Mouse (Mus musculus) midbrain, embryonic 12.5 days (tissue): ENCODE measurements around the gene Sipa1l3. TPM values are rescaled to one million over a fixed set of nuclear protein-coding genes. Genes with fewer than 3 reads are reported as not detected.

Experiments used
- ATAC-seq: fragments of 200-750 bp; cut with Nextera tagmentation; 2 replicates; pipeline ENCODE4 v1.8.0; 2017; ENCODE audit warnings: low read depth, moderate TSS enrichment, moderate library complexity; ENCODE audit not compliant: low FRiP score
- H3K27ac ChIP-seq: fragments of 300-500 bp; sonication (generic); replicated peaks from 2 replicates; pipeline ENCODE4 v1.5.1; 2016; ENCODE audit warnings: mild to moderate bottlenecking
- H3K27me3 ChIP-seq: fragments of 300-500 bp; sonication (generic); 2 replicates; pipeline ENCODE4 v1.6.1; 2016; ENCODE audit warnings: mild to moderate bottlenecking
- H3K36me3 ChIP-seq: fragments of 300-500 bp; sonication (generic); 2 replicates; pipeline ENCODE4 v1.6.1; 2016
- H3K4me1 ChIP-seq: fragments of 300-500 bp; sonication (generic); 2 replicates; pipeline ENCODE4 v1.6.1; 2016
- H3K4me2 ChIP-seq: fragments of 300-500 bp; sonication (generic); replicated peaks from 2 replicates; pipeline ENCODE4 v1.6.1; 2016; ENCODE audit warnings: mild to moderate bottlenecking, moderate library complexity
- H3K4me3 ChIP-seq: fragments of 300-500 bp; sonication (generic); 2 replicates; pipeline ENCODE4 v1.5.1; 2016; ENCODE audit warnings: mild to moderate bottlenecking
- H3K9ac ChIP-seq: fragments of 300-500 bp; sonication (generic); replicated peaks from 2 replicates; pipeline ENCODE4 v1.6.1; 2016; ENCODE audit warnings: mild to moderate bottlenecking, moderate library complexity
- H3K9me3 ChIP-seq: fragments of 300-500 bp; sonication (generic); 2 replicates; pipeline ENCODE4 v1.6.1; 2016; ENCODE audit warnings: mild to moderate bottlenecking
- WGBS: fragments of 180-500 bp; shearing (Covaris S2); methylation state at CpG from one replicate; pipeline ENCODE4 v1.1.7; 2016; 5-methylcytosine and 5-hydroxymethylcytosine counted together
- polyA plus RNA-seq: library from polyadenylated mRNA; unstranded; fragments of >200 nt; fragmentation: Nextera tagmentation; extraction: Ambion mirVana; gene quantifications from 2 replicates; pipeline ENCODE4 v1.2.1, GENCODE M21; 2016

Sipa1l3 gene
- polyA plus RNA-seq, 1 experiment from 2014 or later = 14.6 TPM

- H3K27ac ChIP-seq = no peak overlapping the region
- no peaks in the 10 kb centered on the region for H3K36me3 ChIP-seq
- ATAC-seq = no peak
- WGBS = 28% methylated on average over 18 of the region's 18 CpGs
- peaks cover 23% of the 10 kb centered on the region for H3K4me1 ChIP-seq
- no peak overlapping the region for H3K9ac ChIP-seq
- no peaks in the 10 kb centered on the region for H3K9me3 ChIP-seq
- 0 out of 2 replicates have a peak overlapping the region, but pooled peaks have one; percentile 0 for H3K4me2 ChIP-seq
- no peaks in the 10 kb centered on the region for H3K27me3 ChIP-seq
- H3K4me3 ChIP-seq = no peak overlapping the region
Measured at GRCm38 (mm10) chr7:29505337-29506318, 12.8 kb downstream of the Sipa1l3 start.

GRCm38 (mm10) chr7:29504683-29505290, 13.7 kb downstream of the Sipa1l3 start:
- Histone ChIP-seq H3K4me3 (no peak overlapping the region), H3K4me1 (peaks cover 23% of the 10 kb centered on the region)
- WGBS = 62% methylated on average over 7 of the region's 7 CpGs

GRCm38 (mm10) chr7:29503616-29504015, 14.8 kb downstream of the Sipa1l3 start:
- Histone ChIP-seq H3K36me3 (no peaks in the 10 kb centered on the region), H3K9ac (no peak overlapping the region), H3K27ac (no peak overlapping the region), H3K4me2 (no peak overlapping the region), H3K4me1 (peaks cover 23% of the 10 kb centered on the region), H3K9me3 (no peaks in the 10 kb centered on the region), H3K4me3 (no peak overlapping the region), H3K27me3 (0 out of 2 replicates have a peak, but pooled peaks cover 3% of the 10 kb centered on the region)
- 72% methylated on average over 6 of the region's 6 CpGs for WGBS
- no peak for ATAC-seq

More at GRCm38 (mm10) chr7:29504683-29505290, 13.7 kb downstream of the Sipa1l3 start:
- no peak overlapping the region for H3K9ac ChIP-seq
- no peak overlapping the region for H3K4me2 ChIP-seq
- H3K27ac ChIP-seq = no peak overlapping the region
- no peak for ATAC-seq
- H3K36me3 ChIP-seq = no peaks in the 10 kb centered on the region
- H3K27me3 ChIP-seq = no peaks in the 10 kb centered on the region
- no peaks in the 10 kb centered on the region for H3K9me3 ChIP-seq

DNA sequence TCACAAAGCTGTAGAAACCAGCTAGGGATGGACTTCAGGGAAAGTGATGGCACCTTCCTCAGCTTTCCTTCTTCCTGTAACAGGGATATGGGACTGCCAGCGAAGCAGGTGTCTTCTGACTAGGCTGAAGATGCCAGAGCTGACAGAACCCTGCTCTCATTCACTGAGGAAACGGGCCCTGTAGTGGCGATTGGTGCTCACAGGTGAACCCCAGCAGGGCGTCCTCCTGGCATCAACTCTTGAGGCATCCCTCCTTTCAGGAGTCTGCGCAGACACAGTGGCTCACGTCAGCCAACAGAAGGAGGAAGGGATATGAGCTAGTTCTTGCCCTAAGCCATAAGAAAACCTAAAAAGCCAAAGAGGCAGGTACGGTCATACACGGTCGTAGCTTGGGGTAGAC, 17.2 kb downstream of the Sipa1l3 start:
- 89% methylated on average over 9 of the region's 9 CpGs for WGBS
- Histone ChIP-seq H3K4me2 (no peak overlapping the region), H3K36me3 (no peaks in the 10 kb centered on the region), H3K27me3 (0 out of 2 replicates have a peak, but pooled peaks cover 9% of the 10 kb centered on the region), H3K27ac (no peak overlapping the region), H3K9me3 (no peaks in the 10 kb centered on the region), H3K4me3 (no peak overlapping the region), H3K4me1 (peaks cover 33% of the 10 kb centered on the region), H3K9ac (no peak overlapping the region)
- no peak for ATAC-seq

GRCm38 (mm10) chr7:29499071-29499470, 19.4 kb downstream of the Sipa1l3 start:
- Histone ChIP-seq H3K9me3 (no peaks in the 10 kb centered on the region), H3K4me1 (peaks cover 28% of the 10 kb centered on the region), H3K27ac (no peak overlapping the region), H3K4me3 (no peak overlapping the region), H3K9ac (no peak overlapping the region), H3K4me2 (no peak overlapping the region), H3K27me3 (peaks cover 28% of the 10 kb centered on the region), H3K36me3 (no peaks in the 10 kb centered on the region)
- no peak for ATAC-seq
- WGBS = 72% methylated on average over 6 of the region's 6 CpGs

DNA sequence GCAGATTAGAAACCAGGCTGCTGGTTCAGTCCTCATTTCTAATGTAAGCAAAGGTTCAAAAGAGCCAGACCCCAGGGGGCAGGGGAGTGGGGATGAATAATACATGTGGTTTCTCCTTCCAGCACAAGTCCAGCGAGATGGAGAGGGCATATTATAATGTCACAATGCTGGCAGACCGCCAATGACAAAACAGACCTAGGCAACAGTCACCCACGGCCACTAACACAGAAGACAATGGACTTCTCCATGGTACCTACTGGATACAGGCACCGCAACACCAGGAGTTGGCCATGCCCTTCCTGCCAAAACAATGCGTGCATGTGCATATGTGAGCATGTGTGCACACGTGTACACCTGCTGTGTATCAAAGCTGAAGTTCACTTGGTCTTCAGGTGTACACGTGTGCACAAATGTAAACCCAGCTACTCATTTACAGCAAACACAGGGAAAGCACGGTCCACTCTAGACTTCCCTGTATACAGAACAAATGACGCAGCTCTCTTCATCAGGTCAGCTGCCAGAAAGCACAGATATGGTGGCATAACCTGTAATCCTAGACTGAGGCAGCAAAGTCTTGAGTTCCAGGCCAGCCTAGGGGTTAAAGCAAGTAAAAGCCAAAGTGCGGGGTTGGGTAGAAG, 21.4 kb downstream of the Sipa1l3 start:
- Histone ChIP-seq H3K4me2 (peak overlapping the region; percentile 28), H3K36me3 (no peaks in the 10 kb centered on the region), H3K4me3 (no peak overlapping the region), H3K9ac (no peak overlapping the region), H3K4me1 (peaks cover 22% of the 10 kb centered on the region), H3K27me3 (peaks cover 44% of the 10 kb centered on the region), H3K9me3 (no peaks in the 10 kb centered on the region), H3K27ac (peak overlapping the region; percentile 70)
- ATAC-seq = peak; percentile 83
- 55% methylated on average over 10 of the region's 10 CpGs for WGBS

DNA sequence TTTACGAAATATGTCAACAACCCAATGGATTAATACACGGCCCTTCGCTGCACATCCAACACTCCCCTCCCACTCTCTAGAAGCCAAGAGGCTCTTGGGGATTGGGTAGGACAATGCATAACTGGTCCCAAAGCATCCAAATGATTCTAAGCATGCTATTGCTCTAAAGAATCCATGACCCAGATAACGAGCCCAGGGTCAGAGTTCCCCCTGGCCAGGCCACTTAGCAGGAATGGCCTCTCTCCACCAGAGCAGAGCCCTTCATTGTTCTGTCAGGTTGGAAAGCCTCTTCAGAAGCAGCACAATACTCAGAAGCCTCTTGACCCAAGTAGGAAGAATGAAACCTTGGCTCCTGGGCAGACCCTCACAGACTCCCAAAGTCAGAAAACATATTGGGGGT, 22.1 kb downstream of the Sipa1l3 start:
- Histone ChIP-seq H3K9ac (no peak overlapping the region), H3K27me3 (peaks cover 51% of the 10 kb centered on the region), H3K27ac (peak overlapping the region; percentile 70), H3K4me3 (no peak overlapping the region), H3K4me1 (peaks cover 22% of the 10 kb centered on the region), H3K9me3 (no peaks in the 10 kb centered on the region), H3K4me2 (0 out of 2 replicates have a peak overlapping the region, but pooled peaks have one; percentile 28), H3K36me3 (no peaks in the 10 kb centered on the region)
- peak; percentile 29; the same call in 1 of the 2 replicates for ATAC-seq
- WGBS = 43% methylated on average over 4 of the region's 4 CpGs

- Histone ChIP-seq H3K9ac (no peak overlapping the region), H3K9me3 (no peaks in the 10 kb centered on the region), H3K4me2 (no peak overlapping the region), H3K27ac (peak overlapping the region; percentile 70), H3K4me1 (peaks cover 24% of the 10 kb centered on the region), H3K4me3 (no peak overlapping the region), H3K27me3 (peaks cover 55% of the 10 kb centered on the region), H3K36me3 (no peaks in the 10 kb centered on the region)
- 54% methylated on average over 4 of the region's 4 CpGs for WGBS
- ATAC-seq = no peak
Measured at GRCm38 (mm10) chr7:29495880-29496279, 22.6 kb downstream of the Sipa1l3 start.

- Histone ChIP-seq H3K27me3 (peaks cover 62% of the 10 kb centered on the region), H3K36me3 (no peaks in the 10 kb centered on the region), H3K27ac (no peak overlapping the region), H3K4me1 (peaks cover 33% of the 10 kb centered on the region), H3K4me2 (no peak overlapping the region), H3K4me3 (no peak overlapping the region), H3K9ac (no peak overlapping the region), H3K9me3 (no peaks in the 10 kb centered on the region)
- 93% methylated on average over 11 of the region's 11 CpGs for WGBS
- ATAC-seq = no peak
Measured at GRCm38 (mm10) chr7:29494854-29495253, 23.6 kb downstream of the Sipa1l3 start.

DNA sequence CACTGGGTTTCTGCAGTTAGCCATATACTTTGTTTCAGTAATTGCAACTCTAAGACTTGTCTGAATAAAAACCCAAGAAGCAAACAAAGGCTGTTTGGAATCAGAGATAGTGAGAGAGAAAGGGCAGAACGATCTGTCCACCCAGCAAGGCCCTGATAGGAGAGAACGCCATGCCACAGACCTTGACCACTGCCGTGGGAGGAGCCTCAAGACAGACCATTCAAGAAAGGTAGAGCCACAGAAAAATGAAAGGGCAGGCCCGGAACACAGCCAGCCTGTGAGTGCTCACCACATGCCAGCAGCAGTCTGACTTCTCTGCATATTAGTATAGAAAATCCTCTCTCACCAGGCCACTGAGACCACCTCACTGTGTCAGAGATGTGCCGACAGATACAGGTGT, 24.4 kb downstream of the Sipa1l3 start:
- Histone ChIP-seq H3K9me3 (no peaks in the 10 kb centered on the region), H3K27me3 (peaks cover 67% of the 10 kb centered on the region), H3K4me2 (no peak overlapping the region), H3K4me1 (peaks cover 42% of the 10 kb centered on the region), H3K9ac (no peak overlapping the region), H3K27ac (no peak overlapping the region), H3K4me3 (no peak overlapping the region), H3K36me3 (no peaks in the 10 kb centered on the region)
- no peak for ATAC-seq
- WGBS = 89% methylated on average over 5 of the region's 5 CpGs

- Histone ChIP-seq H3K4me1 (peaks cover 47% of the 10 kb centered on the region), H3K36me3 (no peaks in the 10 kb centered on the region), H3K27me3 (peaks cover 68% of the 10 kb centered on the region), H3K27ac (no peak overlapping the region), H3K4me3 (no peak overlapping the region), H3K4me2 (no peak overlapping the region), H3K9me3 (no peaks in the 10 kb centered on the region), H3K9ac (no peak overlapping the region)
- WGBS = 73% methylated on average over 1 of the region's 1 CpGs
- ATAC-seq = no peak
Measured at GRCm38 (mm10) chr7:29492992-29493391, 25.4 kb downstream of the Sipa1l3 start.

- Histone ChIP-seq H3K9ac (no peak overlapping the region), H3K27me3 (peaks cover 78% of the 10 kb centered on the region), H3K4me3 (no peak overlapping the region), H3K4me2 (no peak overlapping the region), H3K36me3 (no peaks in the 10 kb centered on the region), H3K4me1 (peaks cover 40% of the 10 kb centered on the region), H3K9me3 (no peaks in the 10 kb centered on the region), H3K27ac (no peak overlapping the region)
- 79% methylated on average over 3 of the region's 3 CpGs for WGBS
- no peak for ATAC-seq
Measured at GRCm38 (mm10) chr7:29491861-29492260, 26.6 kb downstream of the Sipa1l3 start.
